Comparison of ENCODE assay signal across 8 mouse cellular contexts in the genomic region with DNA sequence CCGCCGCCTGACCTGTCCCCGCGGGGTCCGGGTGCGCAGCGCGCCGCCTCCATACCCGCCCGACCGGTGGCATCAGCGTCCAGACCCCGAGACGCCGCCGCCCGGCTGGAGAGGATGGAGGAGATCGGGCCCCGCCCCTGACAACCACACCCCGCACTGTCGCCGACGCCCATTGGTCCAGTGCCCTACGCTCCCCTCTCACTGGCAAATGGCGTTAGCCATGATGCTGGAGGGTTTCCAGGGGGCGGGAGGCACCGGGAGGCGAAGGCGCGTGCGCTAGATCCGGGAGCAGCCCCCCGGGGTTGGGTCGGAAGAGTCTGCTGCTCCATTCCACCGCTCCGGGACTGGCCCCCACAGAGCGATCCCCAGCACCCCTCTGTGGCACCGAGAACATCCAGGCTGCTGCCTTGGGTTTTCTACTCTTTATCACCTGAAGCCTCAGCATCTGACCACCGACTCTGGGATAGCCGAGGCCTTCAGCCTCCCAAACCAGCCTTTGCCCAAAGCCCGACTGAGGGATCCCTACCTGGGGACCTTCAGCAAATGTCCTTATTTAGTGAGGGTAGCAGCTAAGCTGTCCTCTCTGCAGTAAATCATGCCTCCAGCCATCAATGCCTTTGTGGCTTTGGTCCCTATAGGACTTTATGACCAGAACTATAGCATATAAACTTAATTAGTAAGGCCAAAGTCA. TPM values are rescaled to one million over a fixed set of nuclear protein-coding genes. Genes with fewer than 3 reads are reported as not detected.
DNase-seq lines count a peak whose midpoint lies in the region; ATAC-seq lines count a peak whose summit lies in the region.

Tulp3 (minus strand) TSS at position 126 of the 691 bp plus-strand sequence.

- WGBS in hindbrain, embryonic 12.5 days, result under 1% methylated on average over 42 of the region's 42 CpGs

- H3K4me1 ChIP-seq in hindbrain, embryonic 12.5 days, result peaks cover 23% of the 10 kb centered on the region

- H3K4me3 ChIP-seq in hindbrain, embryonic 12.5 days, result peak within 1 kb of the TSS; percentile 81

- ATAC-seq in hindbrain, embryonic 12.5 days (ENCODE audit: low FRiP score), result peak; percentile 99

- H3K27ac ChIP-seq in hindbrain, embryonic 12.5 days, result peak within 1 kb of the TSS; percentile 91

- H3K9me3 ChIP-seq in hindbrain, embryonic 12.5 days (replicated peaks), result no peaks in the 10 kb centered on the region

- H3K9ac ChIP-seq in hindbrain, embryonic 12.5 days, result peak within 1 kb of the TSS; percentile 85

- DNase-seq in Muller cell, postnatal 12 days (ENCODE audit: inconsistent ontology term), result peak; percentile 99
- peak; percentile 98 for DNase-seq in cerebellum, adult 9-11 months
- peak; percentile 95 to 96 for DNase-seq in frontal cortex, postnatal 10 days (ENCODE audit: low spot score in 2 of 2)
- peak; percentile 96 to 98 for DNase-seq in layer of hippocampus, postnatal 14 days (ENCODE audit: low spot score in 2 of 2)
- peak; percentile 97 for DNase-seq in lung, postnatal 14 days
- DNase-seq in retina, adult 2 months (ENCODE audit: low read depth, low spot score), result peak; percentile 70
- DNase-seq in thymus, postnatal 36 days, result peak; percentile 87 to 90

- H3K4me2 ChIP-seq in hindbrain, embryonic 12.5 days (replicated peaks), result peak within 1 kb of the TSS; percentile 71

- H3K27me3 ChIP-seq in hindbrain, embryonic 12.5 days, result no peaks in the 10 kb centered on the region

- peaks cover 23% of the 10 kb centered on the region for H3K36me3 ChIP-seq in hindbrain, embryonic 12.5 days

RNA-seq across cellular contexts. Expression of gene Tulp3, which starts in this region (rescaled TPM):
- polyA plus RNA-seq in hindbrain, embryonic 12.5 days (2016; fragmentation: Nextera tagmentation; extraction: Ambion mirVana), result 22.0 and 22.2 TPM in 2 replicates
- total RNA-seq in layer of hippocampus, postnatal 14 days (2021), result 10 to 100 TPM; 21.7 to 23.3 TPM

Comparison
In these comparisons a context has a peak if more than half of its experiments do, and no peak if none do; other contexts are left out.
1. Peak in every context shown above with its lines: DNase-seq, ATAC-seq, H3K4me3 ChIP-seq and H3K27ac ChIP-seq.